Mouse (Mus musculus): ENCODE measurements around the gene Shc3.

DNA sequence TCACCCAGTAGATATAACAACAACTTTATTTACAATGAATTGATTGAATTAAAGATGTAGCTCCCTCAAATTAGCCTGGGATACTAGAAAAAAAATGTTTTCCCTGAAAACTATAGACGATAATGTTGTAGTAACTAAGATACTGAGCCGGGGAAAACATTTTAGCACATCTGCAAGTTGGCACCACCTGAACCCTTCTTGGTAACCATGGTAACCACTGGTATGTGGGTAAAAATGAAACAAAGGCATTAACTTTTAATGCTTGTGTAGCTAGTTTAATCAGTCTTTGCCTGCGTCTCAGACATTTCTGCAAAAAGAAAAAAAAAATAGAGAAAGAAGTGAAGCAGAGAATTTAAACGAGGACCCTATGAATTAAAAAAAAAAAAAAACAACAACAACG is 42.3 kb upstream of the Shc3 start:
- TF ChIP-seq POLR2A (IDR thresholded peaks at IDR 0.05; ENCODE audit: low read depth, low read length) (no peak), CTCF (conservative IDR thresholded peaks at IDR 0.05; ENCODE audit: insufficient read depth, insufficient read length, low read depth, low read length) (no peak)

Data from kidney, adult 2 months (tissue).